Comparison of ENCODE assay signal across 25 mouse cellular contexts in genomic region chr15:93959931-93960330, GRCm38 (mm10).
DNase-seq lines count a peak whose midpoint lies in the region; ATAC-seq and TF ChIP-seq lines count a peak whose summit lies in the region.
"Had no signal": no experiment of that assay in that cellular context is flagged by ENCODE, and none has a peak within 500 bp of the region (broad histone marks: within the 10 kb centered on the region; RNA-seq: fewer than 3 reads in every experiment).

No protein-coding gene starts in this region.

- intact Hi-C loops in gastrocnemius, adult 2 months (cut with DNase I): no loop called here

- H3K4me1 ChIP-seq in cerebellum, adult 2 months (ENCODE audit: control insufficient read depth, insufficient read depth, low read length): no peaks in the 10 kb centered on the region
- H3K4me1 ChIP-seq in limb, embryonic 11.5 days (ENCODE audit: control insufficient read depth, insufficient read depth, low read length): peaks cover 4% of the 10 kb centered on the region; the same call in 1 of the 2 replicates
- peaks cover 29% of the 10 kb centered on the region for H3K4me1 ChIP-seq in limb, embryonic 10.5 days
- H3K4me1 ChIP-seq: forebrain, embryonic 13.5 days; heart, embryonic 15.5 days; liver, embryonic 13.5 days; neural tube, embryonic 12.5 days had no signal

- WGBS in cerebellum, adult 2 months: 18% methylated on average over 8 of the region's 8 CpGs
- WGBS in limb, embryonic 11.5 days: 44% methylated on average over 8 of the region's 8 CpGs
- 71% methylated on average over 8 of the region's 8 CpGs for whole genome bisulfite sequencing in limb, embryonic 10.5 days

- no peak overlapping the region for H3ac ChIP-seq in myocyte (ENCODE audit: control insufficient read depth, insufficient read length)

- H3K9me3 ChIP-seq in limb, embryonic 11.5 days (ENCODE audit: control insufficient read depth, low read length): no peaks in the 10 kb centered on the region
- no peaks in the 10 kb centered on the region for H3K9me3 ChIP-seq in limb, embryonic 10.5 days (replicated peaks)
- H3K9me3 ChIP-seq: embryonic facial prominence, embryonic 13.5 days; forebrain, embryonic 13.5 days; neural tube, embryonic 12.5 days had no signal

- H3K79me2 ChIP-seq in myocyte (ENCODE audit: control insufficient read depth, insufficient read depth): no peaks in the 10 kb centered on the region

- H3K36me3 ChIP-seq in limb, embryonic 11.5 days (ENCODE audit: control insufficient read depth, insufficient read depth, low read length): no peaks in the 10 kb centered on the region
- H3K36me3 ChIP-seq in limb, embryonic 10.5 days: no peaks in the 10 kb centered on the region
- no peaks in the 10 kb centered on the region for H3K36me3 ChIP-seq in myocyte (ENCODE audit: control insufficient read depth, insufficient read depth)
- H3K36me3 ChIP-seq: embryonic facial prominence, embryonic 13.5 days; heart, embryonic 15.5 days; liver, embryonic 13.5 days; neural tube, embryonic 12.5 days had no signal

- no peak overlapping the region for H3K9ac ChIP-seq in limb, embryonic 11.5 days (ENCODE audit: low read length)
- H3K9ac ChIP-seq: embryonic facial prominence, embryonic 13.5 days; forebrain, embryonic 13.5 days; heart, embryonic 15.5 days; hindbrain, embryonic 14.5 days; liver, embryonic 13.5 days; neural tube, embryonic 12.5 days had no signal

- H3K27ac ChIP-seq in cerebellum, adult 2 months (ENCODE audit: insufficient read depth, low read length): no peak overlapping the region
- H3K27ac ChIP-seq in gastrocnemius, adult 2 months: no peak overlapping the region
- no peak overlapping the region for H3K27ac ChIP-seq in limb, embryonic 11.5 days (replicated peaks; ENCODE audit: low read depth, low read length)
- H3K27ac ChIP-seq in limb, embryonic 10.5 days: no peak overlapping the region
- H3K27ac ChIP-seq: embryonic facial prominence, embryonic 13.5 days; forebrain, embryonic 13.5 days; heart, embryonic 15.5 days; hindbrain, embryonic 14.5 days; liver, embryonic 13.5 days; neural tube, embryonic 12.5 days had no signal

- no peak for ATAC-seq in limb, embryonic 11.5 days (ENCODE audit: insufficient number of reproducible peaks, low FRiP score, low TSS enrichment, low read depth)
- ATAC-seq: forebrain, embryonic 13.5 days; inflammation-experienced regulatory T-cells, adult 6 months had no signal

- no peak for TF ChIP-seq POLR2A in cerebellum, adult 2 months (IDR thresholded peaks at IDR 0.05; ENCODE audit: borderline replicate concordance, insufficient read depth, low read length)
- no peak for TF ChIP-seq POLR2A in myocyte (IDR thresholded peaks at IDR 0.05; ENCODE audit: insufficient read length, low read depth)

- peak; percentile 2 to 6 for DNase-seq in cerebellum, adult 2 months
- no peak for DNase-seq in cerebellum, adult 9-11 months
- peak; percentile 23 for DNase-seq in gastrocnemius, adult 2 months
- DNase-seq in gastrocnemius, adult 8-10 months (ENCODE audit: low spot score in 2 of 2): no peak
- peak; percentile 37 for DNase-seq in limb, embryonic 11.5 days (ENCODE audit: low spot score)
- no peak for DNase-seq in limb, embryonic 10.5 days (ENCODE audit: low spot score)
- DNase-seq in B cell, adult 2 months: no peak
- DNase-seq: adrenal gland, postnatal 10 days; heart, postnatal 36 days; kidney, adult 18-20 months; kidney, postnatal 4 days; layer of hippocampus, adult 9-11 months; liver, embryonic 13.5 days; lung, adult 2 months; lung, postnatal 14 days; midbrain, embryonic 14.5 days; retina, postnatal 1 day; right cerebral cortex, postnatal 25 days had no signal

- no peak for TF ChIP-seq CTCF in cerebellum, adult 2 months (IDR thresholded peaks at IDR 0.05; ENCODE audit: borderline replicate concordance, insufficient read depth, low read depth, low read length)
- no peak for TF ChIP-seq CTCF in gastrocnemius, adult 2 months (IDR thresholded peaks at IDR 0.05)

- no peak overlapping the region for H3K4me3 ChIP-seq in cerebellum, adult 2 months (replicated peaks; ENCODE audit: insufficient read depth, low read depth, low read length)
- peak overlapping the region; percentile 38 for H3K4me3 ChIP-seq in gastrocnemius, adult 2 months
- H3K4me3 ChIP-seq in limb, embryonic 11.5 days (ENCODE audit: low read depth, low read length): no peak overlapping the region
- no peak overlapping the region for H3K4me3 ChIP-seq in limb, embryonic 10.5 days
- H3K4me3 ChIP-seq in myocyte: no peak overlapping the region
- H3K4me3 ChIP-seq: embryonic facial prominence, embryonic 13.5 days; forebrain, embryonic 13.5 days; heart, embryonic 15.5 days; liver, embryonic 13.5 days; neural tube, embryonic 12.5 days had no signal

- no peak overlapping the region for H3K4me2 ChIP-seq in limb, embryonic 11.5 days (ENCODE audit: low read depth, severe bottlenecking)
- H3K4me2 ChIP-seq in myocyte (ENCODE audit: low read depth): peak overlapping the region; percentile 44
- H3K4me2 ChIP-seq: embryonic facial prominence, embryonic 13.5 days; forebrain, embryonic 13.5 days; heart, embryonic 15.5 days; hindbrain, embryonic 14.5 days; liver, embryonic 13.5 days; neural tube, embryonic 12.5 days had no signal

- no peaks in the 10 kb centered on the region for H3K27me3 ChIP-seq in cerebellum, adult 2 months (ENCODE audit: control insufficient read depth, insufficient read depth, low read length)
- H3K27me3 ChIP-seq in limb, embryonic 11.5 days (ENCODE audit: control insufficient read depth, insufficient read depth, low read length): no peaks in the 10 kb centered on the region
- H3K27me3 ChIP-seq in limb, embryonic 10.5 days (ENCODE audit: low read depth, poor library complexity, severe bottlenecking): no peaks in the 10 kb centered on the region
- H3K27me3 ChIP-seq in myocyte (ENCODE audit: control insufficient read depth, insufficient read depth, insufficient read length): no peaks in the 10 kb centered on the region
- H3K27me3 ChIP-seq: embryonic facial prominence, embryonic 13.5 days; forebrain, embryonic 13.5 days; heart, embryonic 15.5 days; liver, embryonic 13.5 days; neural tube, embryonic 12.5 days had no signal

TF ChIP-seq in myocyte, 11 proteins besides CTCF, POLR2A, EP300 and RAD21:
- TF ChIP-seq MYOD1 (IDR thresholded peaks at IDR 0.05; ENCODE audit: control insufficient read depth in 1 of 3, insufficient read length in 2 of 3, low read depth in 2 of 3) (peak in 2 of 3 experiments; percentile 47 to 63), CEBPB (IDR thresholded peaks at IDR 0.05; ENCODE audit: insufficient read depth, poor library complexity, severe bottlenecking) (no peak)

Comparison
In these comparisons a context has a peak if more than half of its experiments do, and no peak if none do; other contexts are left out.
1. DNase-seq: peak in cerebellum, adult 2 months (2 of 2), gastrocnemius, adult 2 months (single experiment) and limb, embryonic 11.5 days (single experiment); none in cerebellum, adult 9-11 months (single experiment), gastrocnemius, adult 8-10 months (0 of 2), limb, embryonic 10.5 days (single experiment) and B cell, adult 2 months (0 of 2).